Mouse (Mus musculus): ENCODE results near the gene Stat6.

DNA sequence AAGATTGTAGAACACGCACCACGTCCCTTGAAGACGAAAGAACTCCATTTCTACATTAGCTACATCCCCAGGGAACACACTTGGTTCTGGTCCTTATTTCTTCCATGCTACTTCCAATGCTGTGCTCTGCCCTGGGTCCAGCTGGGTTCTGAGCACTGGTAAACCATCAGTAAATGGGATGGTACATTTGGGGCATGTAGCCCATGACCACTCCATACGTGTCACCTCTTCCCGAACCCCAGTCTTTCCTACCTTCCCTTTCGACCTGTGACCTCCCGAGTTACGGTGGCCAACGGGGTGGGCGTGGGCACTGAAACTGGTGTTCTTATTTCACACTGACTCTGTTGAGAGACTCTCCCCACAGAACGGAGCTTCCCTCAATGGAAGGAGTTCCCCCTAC, 43.5 kb upstream of the Stat6 start:
- TF ChIP-seq POLR2A (IDR thresholded peaks at IDR 0.05; ENCODE audit: insufficient read depth, low read depth, low read length) (no peak), CTCF (IDR thresholded peaks at IDR 0.05; ENCODE audit: insufficient read depth, low read depth, low read length) (no peak)
